Mouse (Mus musculus) cerebellum, postnatal 25 days (tissue): ENCODE results near the gene a.

Source experiments
- DNase-seq, 2 experiments: peaks; one replicate each; pipeline ENCODE4 v3.0.0; 2021; ENCODE audit warnings: mixed read lengths in 2 of 2

a gene

DNA sequence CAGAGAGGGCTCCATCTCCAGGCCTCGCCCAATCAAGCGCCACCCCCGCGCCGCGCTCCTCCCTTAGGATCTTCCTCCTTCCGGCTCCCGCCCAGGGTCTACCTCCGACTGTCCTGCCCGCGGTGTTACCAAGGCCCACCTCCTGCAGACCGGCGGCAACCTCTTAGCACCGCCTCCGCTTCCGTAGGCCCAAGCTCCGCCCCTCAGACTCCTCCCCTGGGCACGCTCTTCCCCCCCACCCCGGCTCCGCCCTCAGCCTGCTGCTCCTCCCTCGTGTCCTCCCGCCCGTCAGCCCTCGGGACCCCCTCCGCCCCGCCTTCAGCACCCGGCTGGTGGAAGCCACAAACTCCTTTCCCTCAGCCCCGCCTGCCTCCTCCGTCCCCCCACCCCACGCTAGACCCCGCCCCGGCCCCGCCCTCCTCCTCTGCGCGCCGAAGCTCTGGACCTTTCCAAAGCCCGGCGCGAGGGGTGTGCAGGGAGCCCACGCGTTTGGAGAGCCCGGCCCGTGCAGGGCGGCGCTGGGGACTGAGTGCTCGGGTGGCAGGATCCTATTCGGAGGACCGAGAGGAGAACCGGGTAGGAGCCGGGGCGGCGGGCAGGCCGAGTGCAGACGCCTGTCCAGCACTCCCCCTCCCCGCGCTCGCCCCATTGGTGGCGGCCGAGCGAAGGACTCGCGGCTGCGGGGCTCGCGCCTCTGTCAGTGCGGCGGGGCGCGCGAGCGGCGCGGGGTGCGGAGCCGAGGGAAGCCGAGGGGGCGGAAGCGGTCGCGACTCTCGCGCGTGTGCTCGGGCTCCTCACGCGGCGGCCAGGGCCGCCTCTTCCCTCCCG is at the start of gene a, which contains the start of gene Raly:
Gene a, plus strand, starts transcription at position 747 of the 828 bp plus-strand sequence.
Gene Raly, plus strand, starts transcription at position 441 of the 828 bp plus-strand sequence.
- DNase-seq: peak; percentile 95 to 98

DNA sequence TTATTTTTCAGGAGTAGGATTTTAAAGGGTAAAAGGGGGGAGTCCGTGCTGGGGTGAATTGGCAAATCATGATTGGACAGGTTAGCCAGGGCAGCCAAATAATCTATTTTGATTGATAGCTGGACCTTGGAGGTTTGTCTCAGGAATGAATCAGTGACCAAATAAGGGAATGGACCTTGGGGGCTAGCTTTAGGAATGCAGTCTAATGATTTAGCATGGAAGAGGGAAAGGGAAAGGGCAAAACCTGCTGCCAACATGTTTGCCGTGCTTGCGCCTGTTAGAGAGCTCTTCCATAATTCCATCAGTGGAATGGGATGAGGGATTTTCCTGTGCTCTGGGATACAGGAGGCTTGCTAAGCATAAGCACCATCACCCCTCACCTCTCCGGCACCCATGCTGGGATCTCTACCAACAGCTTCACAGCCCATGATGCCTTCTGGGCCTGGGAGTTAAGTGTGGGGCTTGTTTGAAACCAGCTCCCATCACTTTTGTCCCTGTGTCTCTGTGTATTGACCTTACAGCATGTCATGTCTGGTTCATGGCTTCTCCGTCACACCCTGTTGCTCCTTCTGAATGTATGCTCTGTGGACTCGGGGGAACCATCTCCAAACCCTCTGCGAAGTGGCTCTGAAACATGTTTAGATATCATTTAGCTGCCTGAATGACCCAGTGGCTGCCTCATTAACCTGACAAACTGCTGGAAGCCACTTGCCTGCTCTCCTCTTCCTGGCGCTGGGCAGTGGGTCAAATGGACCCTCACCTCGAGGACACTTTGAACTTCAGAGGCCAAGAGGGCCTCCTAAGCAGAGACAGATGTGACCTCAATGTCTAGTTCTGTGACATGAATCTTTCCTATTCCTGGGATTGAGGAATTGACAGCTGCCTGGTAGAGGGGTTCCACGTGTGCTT is 48.0 kb upstream of the a start:
- no peak for DNase-seq

DNA sequence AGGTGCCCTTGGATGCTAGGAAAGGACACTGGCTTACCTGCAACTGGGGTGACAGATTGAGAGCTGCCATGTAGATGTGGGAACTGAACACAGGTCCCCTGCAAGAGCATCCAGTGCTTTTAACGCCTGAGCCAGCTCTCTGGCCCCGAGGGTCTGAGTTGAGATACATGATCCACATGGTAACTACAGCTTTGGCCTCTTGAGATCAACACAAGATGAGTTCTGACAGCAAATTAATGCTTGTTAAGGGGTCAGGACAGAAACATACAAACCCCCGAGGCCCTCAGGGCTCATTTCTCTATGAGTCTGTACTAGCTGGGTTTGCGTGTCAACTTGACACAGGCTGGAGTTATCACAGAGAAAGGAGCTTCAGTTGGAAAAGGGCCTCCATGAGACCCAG is 47.3 kb upstream of the a start:
- DNase-seq: no peak

DNA sequence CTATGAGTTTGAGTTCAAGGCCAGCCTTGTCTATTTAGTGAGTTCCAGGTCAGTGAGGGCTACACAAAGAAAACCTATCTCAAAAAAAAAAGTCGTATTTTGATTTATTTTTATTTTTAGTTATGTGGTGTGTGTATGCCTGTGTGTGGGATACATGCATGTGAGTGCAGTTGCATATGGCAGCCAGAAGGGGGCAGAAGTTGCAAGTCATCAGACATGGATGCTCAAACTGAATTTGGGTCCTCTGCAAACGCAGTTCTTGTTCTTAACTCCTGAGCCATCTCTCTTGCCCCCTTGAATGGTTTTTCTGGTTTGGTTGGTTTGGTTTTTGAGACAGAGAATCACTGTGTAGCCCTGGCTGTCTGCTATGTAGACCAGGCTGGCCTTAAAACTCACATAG is 42.8 kb upstream of the a start:
- no peak for DNase-seq

DNA sequence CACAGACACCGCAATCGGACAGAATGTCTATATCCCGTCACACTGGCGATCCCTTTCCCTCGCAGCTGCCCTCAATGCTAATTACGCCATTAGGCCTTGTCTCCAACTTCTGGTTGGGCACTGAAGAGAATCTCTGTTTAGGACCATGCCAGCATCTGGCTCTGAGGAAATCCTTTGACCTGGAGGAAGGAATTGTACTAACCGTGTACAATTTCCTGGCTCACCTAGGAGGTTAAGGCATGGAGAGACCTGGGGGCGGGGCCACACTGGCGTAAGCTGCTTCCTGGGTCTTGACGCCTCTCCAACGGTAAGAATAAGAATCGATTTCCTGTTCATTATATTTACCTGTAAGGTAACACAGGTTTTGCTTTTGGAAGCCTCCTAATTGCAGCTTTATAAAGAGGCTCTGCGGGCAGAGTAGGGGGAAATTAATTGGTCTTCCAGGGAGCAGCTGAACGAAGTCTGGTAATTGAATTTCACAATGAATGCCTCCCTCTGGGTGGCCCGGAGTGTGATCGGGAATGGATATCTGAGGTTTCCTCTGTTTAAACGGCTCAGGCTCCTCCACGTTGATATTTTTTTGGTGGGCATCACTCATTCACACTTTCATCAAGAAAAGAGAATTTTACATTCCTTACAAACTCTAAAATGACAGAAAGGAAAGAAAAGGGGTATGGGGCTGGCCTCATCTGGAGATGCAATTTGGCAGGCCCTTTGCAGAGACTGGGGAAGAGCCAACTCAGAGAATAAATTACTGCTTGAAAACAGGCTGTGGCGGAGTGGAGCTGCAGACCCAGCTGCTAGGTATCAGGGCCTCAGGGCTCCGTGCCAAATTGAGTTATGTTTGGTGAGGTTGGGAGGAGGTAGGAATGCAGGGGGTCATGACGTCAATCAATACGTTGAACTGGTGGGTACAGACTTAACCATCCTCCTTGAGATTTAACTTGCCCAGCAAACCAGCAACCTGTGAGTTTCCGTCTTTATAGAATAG is 41.9 kb upstream of the a start:
- DNase-seq: peak in 1 of 2 experiments; percentile 19

DNA sequence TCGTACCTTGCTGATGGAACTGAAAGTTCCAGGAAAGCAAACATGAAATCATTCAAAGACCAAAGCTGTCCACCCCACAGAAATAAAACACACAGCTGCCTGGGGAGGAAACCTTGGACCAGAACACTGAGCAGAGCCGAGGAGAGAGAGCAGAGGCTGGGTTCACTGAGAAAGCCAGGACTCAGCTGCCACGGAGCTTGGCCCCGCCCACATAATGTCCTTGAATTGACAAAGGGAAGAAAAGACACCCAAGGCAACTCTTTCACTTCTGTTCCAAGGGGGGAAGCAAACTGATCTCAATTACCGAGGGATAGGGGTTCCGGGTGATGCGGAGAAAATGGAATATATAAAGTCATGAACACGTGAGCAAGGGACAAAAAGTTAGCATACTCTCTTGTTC is 39.3 kb upstream of the a start:
- DNase-seq: no peak

DNA sequence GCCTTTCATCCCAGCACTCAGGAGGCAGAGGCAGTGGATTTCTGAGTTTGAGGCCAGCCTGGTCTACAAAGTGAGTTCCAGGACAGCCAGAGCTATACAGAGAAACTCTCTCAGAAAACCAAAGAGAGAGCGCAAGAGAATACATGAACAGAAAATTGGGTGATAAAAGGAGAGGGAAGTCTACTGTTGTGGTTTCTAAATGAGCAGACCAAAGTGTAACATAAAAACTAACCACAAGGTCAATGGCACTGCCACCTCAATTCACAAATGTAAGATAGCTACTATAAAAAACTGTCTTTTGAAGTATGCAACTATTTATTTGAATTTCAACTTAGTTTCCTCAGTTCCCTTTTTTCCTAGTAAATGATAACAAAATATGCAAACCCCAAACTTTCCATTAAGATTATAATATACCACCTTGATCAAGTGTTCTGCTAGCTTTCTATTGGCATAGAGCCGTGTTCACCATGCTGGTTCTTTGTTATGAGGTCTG is 37.1 kb upstream of the a start:
- DNase-seq: no peak

DNA sequence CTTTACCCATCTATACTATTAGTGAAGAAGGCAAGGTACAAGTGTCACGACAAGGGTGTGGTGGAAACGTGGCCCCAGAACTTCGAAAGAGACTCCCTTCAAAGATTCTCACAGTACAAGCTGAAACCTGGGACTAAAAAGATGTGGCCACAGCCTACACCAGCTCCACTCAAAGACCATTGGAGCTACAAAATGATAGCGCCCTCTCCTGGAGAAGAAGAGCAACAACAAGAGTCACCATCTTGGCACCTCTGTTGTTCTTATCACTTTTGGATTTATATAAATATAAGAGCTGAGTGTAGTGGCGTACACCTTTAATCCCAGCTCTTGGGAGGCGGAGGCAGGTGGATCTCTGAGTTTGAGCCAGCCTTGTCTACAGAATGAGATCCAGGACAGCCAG is 35.4 kb upstream of the a start:
- DNase-seq: no peak

DNA sequence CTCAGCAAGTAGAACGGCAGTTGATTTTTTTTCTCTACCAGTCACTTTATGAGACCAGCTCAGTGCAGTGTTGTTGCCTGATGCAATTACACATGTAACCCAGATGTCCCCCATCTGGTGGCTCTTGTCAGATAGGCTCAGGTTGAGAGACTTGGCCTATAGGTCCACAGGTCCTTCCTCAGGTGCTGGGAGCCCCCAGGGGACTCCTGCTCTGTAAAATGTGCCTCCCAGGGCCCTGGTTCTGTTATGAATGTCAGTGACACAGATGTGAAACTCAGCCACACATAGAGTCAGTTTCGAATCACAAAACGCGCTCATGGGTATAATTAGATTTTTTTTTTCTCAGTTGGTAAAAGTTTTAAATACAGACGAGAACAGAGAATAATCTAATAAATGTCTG is 33.5 kb upstream of the a start:
- DNase-seq: no peak

DNA sequence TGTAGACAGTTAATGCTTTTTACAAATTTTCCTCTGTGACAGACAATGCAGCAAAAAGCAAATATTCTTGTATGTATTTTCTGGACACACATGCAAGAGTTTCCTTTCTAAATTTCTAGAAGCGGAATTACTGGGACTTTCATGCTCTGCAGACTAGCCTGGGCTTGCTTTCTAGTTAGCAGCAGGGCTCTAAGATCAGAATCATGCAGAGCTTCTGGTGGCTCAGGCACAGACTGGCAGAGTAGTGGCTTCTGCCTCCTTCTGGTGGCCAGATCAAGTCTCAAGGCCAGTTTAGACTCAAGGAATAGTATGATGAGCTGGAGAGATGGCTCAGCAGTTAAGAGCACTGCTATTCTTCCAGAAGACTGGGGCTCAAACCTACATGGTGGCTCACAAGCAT is 32.7 kb upstream of the a start:
- DNase-seq: no peak

DNA sequence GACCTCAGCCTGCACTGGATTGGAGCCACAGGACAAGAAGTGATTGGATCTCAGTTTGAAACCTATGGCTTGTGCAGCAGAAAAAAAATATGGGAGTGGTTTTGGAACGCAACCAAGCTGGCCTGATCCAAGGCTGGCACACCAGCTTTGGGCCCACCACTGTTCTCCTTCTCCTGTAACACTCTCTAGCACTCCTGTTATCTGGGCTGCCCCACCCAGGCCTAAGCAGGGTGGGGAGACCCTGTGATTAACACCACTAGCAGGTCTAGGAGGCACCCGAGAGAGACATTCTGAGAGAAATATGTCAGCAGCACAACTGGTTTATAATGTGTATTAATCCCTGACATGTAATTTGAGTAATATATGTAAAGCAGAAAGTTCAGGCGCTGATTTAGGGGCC is 28.0 kb upstream of the a start:
- no peak for DNase-seq

DNA sequence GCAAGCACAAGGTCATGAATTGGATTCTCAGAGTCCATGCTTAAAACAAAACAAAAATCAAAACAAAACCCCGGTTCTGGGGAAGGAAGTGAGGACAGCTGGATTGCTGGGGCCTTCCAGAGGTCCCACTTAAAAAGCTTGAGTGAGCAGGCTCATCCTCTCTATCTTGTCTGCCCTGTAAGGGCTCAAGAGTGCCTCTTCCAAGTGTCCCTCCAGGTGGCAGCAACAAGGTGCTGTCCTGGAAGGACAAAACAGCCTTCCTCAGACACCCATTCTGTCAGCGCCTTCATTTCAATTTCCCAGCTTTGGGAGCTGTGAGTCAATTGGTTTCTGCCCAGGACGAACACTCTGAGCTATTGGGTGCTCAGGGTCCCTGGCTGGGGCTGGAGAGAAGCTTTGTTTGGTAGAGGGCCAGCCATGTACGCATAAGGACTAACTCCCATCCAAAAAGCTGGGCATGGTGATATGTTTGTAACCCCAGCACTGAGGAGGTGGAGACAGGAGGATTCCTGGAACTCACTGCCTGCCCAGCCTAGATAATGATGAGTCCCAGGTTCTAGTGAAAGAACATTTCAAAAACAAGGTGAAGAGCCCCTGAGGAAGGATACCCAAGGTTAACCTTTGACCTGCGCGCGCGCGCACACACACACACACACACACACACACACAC is 26.2 kb upstream of the a start:
- DNase-seq: no peak

DNA sequence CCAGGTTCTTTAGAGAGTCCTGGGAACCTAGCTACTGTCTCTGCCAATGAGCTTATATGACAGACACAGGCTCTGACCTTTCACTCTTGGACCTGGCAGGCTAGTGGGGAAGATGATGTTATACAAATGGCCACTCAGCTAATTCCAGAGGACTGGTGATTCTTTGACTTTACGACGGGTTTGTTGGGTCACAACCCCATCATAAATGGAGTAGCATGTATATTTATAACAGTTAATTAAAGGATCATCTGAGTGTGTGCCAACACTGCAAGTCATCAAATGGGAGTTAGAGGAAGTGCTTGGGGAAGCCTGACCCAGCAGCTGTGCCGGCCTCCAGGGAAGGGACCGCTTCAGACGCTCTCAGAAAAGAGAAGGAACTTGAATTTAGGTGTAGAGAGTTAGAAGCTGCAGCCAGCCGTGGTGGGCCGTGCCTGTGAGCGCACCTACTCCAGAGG is 25.6 kb upstream of the a start:
- DNase-seq: no peak

DNA sequence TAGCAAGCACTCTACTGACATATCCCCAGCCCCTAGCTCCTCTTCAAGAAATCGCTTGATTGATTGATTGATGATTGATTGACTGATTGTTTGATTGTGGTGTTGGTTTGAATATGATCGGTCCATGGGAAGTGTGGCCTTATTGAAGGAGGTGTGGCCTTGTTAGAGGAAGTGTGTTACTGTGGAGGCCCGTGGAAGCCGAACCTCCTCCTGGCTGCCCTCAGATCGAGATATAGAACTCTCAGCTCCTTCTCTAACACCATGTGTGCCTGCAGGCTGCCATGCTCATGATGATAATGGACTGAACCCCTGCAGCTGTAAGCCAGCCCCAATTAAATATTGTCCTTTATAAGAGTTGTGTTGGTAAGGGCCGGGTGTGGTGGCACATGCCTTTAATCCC is 24.2 kb upstream of the a start:
- DNase-seq: no peak

DNA sequence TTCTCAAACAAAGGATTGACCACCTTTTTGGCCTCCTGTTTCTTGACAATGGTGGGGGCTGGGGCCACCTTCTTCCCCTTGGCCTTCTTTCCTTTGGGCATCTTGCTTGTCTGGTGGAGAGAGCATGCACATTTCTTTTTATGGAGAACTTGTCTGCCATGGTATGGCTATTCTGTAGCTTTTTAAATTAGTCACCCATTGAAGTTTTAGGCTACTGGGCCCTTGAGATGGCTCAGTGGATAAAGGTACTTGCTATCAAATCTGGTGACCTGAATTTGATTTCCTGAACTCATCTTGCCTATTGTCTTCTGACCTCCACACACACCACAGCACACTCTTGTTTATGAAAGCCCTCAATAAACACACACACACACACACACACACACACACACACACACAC is 21.3 kb upstream of the a start, which contains the start of gene Gm14214:
Gene Gm14214, minus strand, starts transcription at position 101 of the 400 bp plus-strand sequence.
- DNase-seq: no peak

DNA sequence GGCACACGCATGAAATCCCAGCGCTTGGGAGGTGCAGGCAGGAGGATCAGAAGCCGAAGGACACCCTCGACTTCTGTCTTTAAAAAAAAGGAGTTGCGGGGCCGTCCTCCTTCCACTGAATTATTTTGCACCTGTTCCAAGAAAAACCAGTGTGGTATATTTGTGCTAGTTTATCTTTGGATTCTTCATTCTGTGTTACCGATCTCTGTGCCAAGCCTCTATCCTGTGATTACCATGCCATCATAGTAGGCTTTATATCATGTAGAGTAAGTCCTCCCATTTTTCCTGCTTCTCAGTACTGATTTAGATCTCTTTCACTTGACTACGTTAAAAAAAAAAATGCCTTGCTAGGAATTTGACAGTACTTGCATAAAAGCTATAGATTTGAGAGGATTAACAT is 19.6 kb upstream of the a start:
- no peak for DNase-seq

DNA sequence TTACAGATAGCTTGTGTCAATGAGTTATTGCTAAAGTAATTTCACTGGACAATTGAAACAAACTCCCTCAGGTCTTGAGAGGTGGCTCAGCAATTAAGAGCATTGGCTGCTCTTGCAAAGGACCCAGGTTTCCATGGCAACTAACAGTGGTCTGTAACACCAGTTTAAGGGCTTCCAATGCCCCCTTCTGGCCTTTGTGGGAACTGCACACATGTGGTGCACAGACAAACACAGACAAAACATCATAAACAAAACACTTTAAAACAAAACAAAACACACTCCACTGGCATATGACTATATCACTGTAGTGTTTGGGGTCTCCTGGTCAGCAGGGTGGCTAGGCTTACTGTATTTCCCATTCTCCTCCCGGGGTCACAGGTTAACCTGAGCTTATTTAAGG is 17.2 kb upstream of the a start:
- DNase-seq: no peak

DNA sequence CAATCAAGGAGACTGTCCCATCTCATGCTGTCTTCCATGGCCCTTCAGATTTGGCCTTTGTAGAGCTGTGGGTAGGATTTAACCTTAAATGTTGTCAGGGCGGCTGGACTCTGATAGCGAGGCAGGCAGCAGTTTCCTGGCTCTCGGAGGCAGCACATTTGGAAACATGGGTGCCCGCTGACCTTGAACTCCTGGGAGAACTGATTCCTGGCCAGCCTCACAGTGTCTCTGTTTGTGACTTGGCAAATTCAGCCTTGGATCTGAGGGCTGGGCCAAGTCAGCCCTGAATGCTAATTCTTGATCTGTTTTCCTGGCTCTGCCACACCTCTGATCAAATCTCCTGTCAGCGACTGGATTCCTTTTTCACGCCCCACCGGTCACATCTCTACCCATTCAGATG is 14.7 kb upstream of the a start:
- no peak for DNase-seq

DNA sequence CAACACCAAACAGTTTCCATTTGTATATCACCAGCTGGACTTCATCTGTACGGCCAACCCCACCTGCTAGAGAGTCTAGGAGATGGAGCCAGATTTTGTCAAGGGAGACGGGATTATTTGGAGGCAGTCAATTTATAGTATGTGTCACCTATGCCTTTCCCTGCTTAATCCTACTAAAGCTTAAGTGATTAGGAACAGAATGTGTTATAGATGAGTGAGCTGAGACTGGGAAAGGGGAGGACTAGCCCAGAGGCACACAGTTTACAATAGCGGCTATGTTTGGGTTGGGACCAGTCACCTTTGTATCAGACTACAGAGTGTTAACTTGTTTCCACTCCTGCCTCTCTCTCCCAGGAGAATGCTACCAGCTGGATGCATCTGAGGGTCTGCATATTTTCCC is 11.6 kb upstream of the a start:
- no peak for DNase-seq

DNA sequence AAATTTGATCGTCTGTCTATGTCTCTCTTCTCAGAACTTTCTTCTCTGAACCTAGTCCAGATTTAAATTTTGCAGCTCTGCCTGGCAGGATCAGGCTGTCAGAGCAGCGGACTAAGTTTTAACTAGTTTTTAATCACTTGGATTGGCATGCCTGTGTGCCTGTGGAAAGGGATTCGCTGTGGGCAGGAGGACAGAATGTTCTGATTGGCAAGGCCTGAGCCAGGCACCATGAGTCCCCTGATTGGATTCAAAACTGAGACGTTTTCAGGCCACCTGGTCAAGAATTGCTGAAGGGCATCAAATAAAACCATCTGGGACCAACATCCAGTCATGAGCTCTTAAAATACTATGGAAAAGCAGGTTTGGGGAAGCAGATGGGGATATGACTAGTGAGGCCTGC is 8.8 kb upstream of the a start:
- peak; percentile 21 to 22 for DNase-seq

DNA sequence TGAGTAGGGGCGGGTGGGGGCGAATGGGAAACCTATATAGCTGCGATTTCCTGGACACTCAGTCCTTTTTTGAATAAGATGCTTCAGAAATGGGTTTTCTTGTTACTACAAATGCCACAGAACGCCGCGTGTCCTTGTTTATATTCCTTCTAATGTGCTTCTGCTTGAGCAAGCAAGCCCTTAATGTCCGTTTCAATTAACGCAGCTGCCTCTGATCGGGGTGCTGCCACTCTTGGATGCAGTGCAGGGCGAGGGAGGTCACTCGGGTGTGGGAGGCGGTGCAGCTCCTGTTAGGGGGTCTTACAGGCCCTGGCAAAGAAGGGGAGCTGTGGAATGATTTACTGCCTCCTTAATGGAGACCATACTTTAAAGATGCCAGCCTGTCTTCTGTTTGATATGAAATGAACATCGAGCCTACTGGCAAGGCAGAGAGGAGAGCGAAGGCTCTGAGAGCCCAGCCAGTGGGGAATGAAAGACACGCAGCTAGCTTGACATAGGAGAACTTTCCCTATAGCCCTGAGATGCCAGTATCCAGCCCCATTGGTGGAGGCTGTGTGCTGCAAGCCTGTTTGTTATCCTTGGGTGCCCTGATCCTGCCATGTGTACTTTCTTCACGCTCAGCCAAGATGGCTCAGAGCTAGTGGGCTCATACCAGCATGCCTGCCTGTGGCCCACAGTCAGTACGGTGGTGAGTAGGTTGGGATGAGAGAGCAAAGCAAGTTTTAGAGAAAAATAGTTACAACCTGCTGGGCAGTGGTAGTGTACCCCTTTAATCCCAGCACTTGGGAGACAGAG is 8.1 kb upstream of the a start:
- DNase-seq: no peak
